Mouse (Mus musculus) neural tube, embryonic 11.5 days (tissue): ENCODE measurements around the gene Sox1. TPM values are rescaled to one million over a fixed set of nuclear protein-coding genes. Genes with fewer than 3 reads are reported as not detected.

ENCODE experiments used
- ATAC-seq: fragments of 200-750 bp; cut with Nextera tagmentation; 2 replicates; pipeline ENCODE4 v1.8.0; 2017; ENCODE audit warnings: moderate number of reproducible peaks, mild to moderate bottlenecking, moderate TSS enrichment, moderate library complexity; ENCODE audit not compliant: insufficient read depth, low FRiP score, low TSS enrichment
- DNase-seq: peaks from one replicate; pipeline ENCODE4 v3.0.0-alpha.2; 2015; ENCODE audit warnings: low spot score
- H3K27ac ChIP-seq: fragments of 300-500 bp; sonication (generic); 2 replicates; pipeline ENCODE4 v1.5.1; 2014; ENCODE audit warnings: low read depth, mild to moderate bottlenecking, low read length
- H3K27me3 ChIP-seq: fragments of 300-500 bp; sonication (generic); 2 replicates; pipeline ENCODE4 v1.6.1; 2014; ENCODE audit warnings: mild to moderate bottlenecking, low read length, mixed read lengths; ENCODE audit not compliant: control insufficient read depth, insufficient read depth
- H3K36me3 ChIP-seq: fragments of 300-500 bp; sonication (generic); 2 replicates; pipeline ENCODE4 v1.6.1; 2014; ENCODE audit warnings: mild to moderate bottlenecking, low read length, moderate library complexity, mixed read lengths; ENCODE audit not compliant: control insufficient read depth, insufficient read depth
- H3K4me1 ChIP-seq: fragments of 300-500 bp; sonication (generic); 2 replicates; pipeline ENCODE4 v1.6.1; 2014; ENCODE audit warnings: low read length, mixed read lengths; ENCODE audit not compliant: control insufficient read depth, insufficient read depth
- H3K4me2 ChIP-seq: fragments of 300-500 bp; sonication (generic); 2 replicates; pipeline ENCODE4 v1.6.1; 2014; ENCODE audit warnings: low read depth, mild to moderate bottlenecking, moderate library complexity
- H3K4me3 ChIP-seq: fragments of 300-500 bp; sonication (generic); 2 replicates; pipeline ENCODE4 v1.5.1; 2014; ENCODE audit warnings: low read depth, low read length
- H3K9ac ChIP-seq: fragments of 300-500 bp; sonication (generic); 2 replicates; pipeline ENCODE4 v1.6.1; 2014; ENCODE audit warnings: mild to moderate bottlenecking, low read length
- H3K9me3 ChIP-seq: fragments of 300-500 bp; sonication (generic); 2 replicates; pipeline ENCODE4 v1.6.1; 2016; ENCODE audit warnings: low read length; ENCODE audit not compliant: control insufficient read depth
- WGBS: fragments of 180-500 bp; shearing (Covaris S2); extraction: QIAGEN DNeasy Blood & Tissue Kit; methylation state at CpG from one replicate; pipeline ENCODE4 v1.1.7; 2014; 5-methylcytosine and 5-hydroxymethylcytosine counted together
- polyA plus RNA-seq: library from polyadenylated mRNA; unstranded; fragments of >200 nt; fragmentation: Nextera tagmentation; extraction: Ambion mirVana; gene quantifications from 2 replicates; pipeline ENCODE4 v1.2.1, GENCODE M21; 2014

Gene Sox1
- polyA plus RNA-seq, 1 experiment from 2014 or later, result 1.9 TPM

GRCm38 (mm10) chr8:12381111-12381510, 14.0 kb upstream of the Sox1 start:
- no peak overlapping the region for H3K4me3 ChIP-seq
- WGBS, result 77% methylated on average over 3 of the region's 3 CpGs
- DNase-seq, result no peak
- no peak overlapping the region for H3K4me2 ChIP-seq
- peaks cover 51% of the 10 kb centered on the region for H3K27me3 ChIP-seq
- no peak overlapping the region for H3K9ac ChIP-seq
- no peak overlapping the region for H3K27ac ChIP-seq
- H3K9me3 ChIP-seq, result no peaks in the 10 kb centered on the region
- H3K4me1 ChIP-seq, result peaks cover 14% of the 10 kb centered on the region
- H3K36me3 ChIP-seq, result no peaks in the 10 kb centered on the region
- ATAC-seq, result no peak

- H3K4me2 ChIP-seq, result no peak overlapping the region
- WGBS, result 2% methylated on average over 21 of the region's 21 CpGs
- no peak overlapping the region for H3K27ac ChIP-seq
These were observed 12.2 kb upstream of the Sox1 start for GRCm38 (mm10) chr8:12382707-12383561.

GRCm38 (mm10) chr8:12383979-12384890, 10.9 kb upstream of the Sox1 start:
- WGBS, result under 1% methylated on average over 34 of the region's 34 CpGs
- DNase-seq (peak; percentile 62), ATAC-seq (no peak)
- Histone ChIP-seq H3K4me1 (peaks cover 20% of the 10 kb centered on the region), H3K4me2 (peak overlapping the region; percentile 71), H3K36me3 (no peaks in the 10 kb centered on the region), H3K4me3 (peak overlapping the region; percentile 35), H3K27ac (no peak overlapping the region), H3K27me3 (peaks cover 82% of the 10 kb centered on the region), H3K9me3 (no peaks in the 10 kb centered on the region), H3K9ac (no peak overlapping the region)

More at GRCm38 (mm10) chr8:12382707-12383561, 12.2 kb upstream of the Sox1 start:
- H3K4me1 ChIP-seq, result peaks cover 20% of the 10 kb centered on the region
- no peak overlapping the region for H3K4me3 ChIP-seq
- no peaks in the 10 kb centered on the region for H3K9me3 ChIP-seq
- no peak overlapping the region for H3K9ac ChIP-seq
- no peak for ATAC-seq
- peak; percentile 50 for DNase-seq
- peaks cover 69% of the 10 kb centered on the region for H3K27me3 ChIP-seq
- no peaks in the 10 kb centered on the region for H3K36me3 ChIP-seq

- H3K27me3 ChIP-seq, result peaks cover 85% of the 10 kb centered on the region
- H3K27ac ChIP-seq, result no peak overlapping the region
- peak overlapping the region; percentile 24 for H3K9ac ChIP-seq
- peaks cover 20% of the 10 kb centered on the region for H3K4me1 ChIP-seq
- H3K4me3 ChIP-seq, result peak overlapping the region; percentile 35
- H3K9me3 ChIP-seq, result no peaks in the 10 kb centered on the region
- under 1% methylated on average over 51 of the region's 57 CpGs for WGBS
- no peaks in the 10 kb centered on the region for H3K36me3 ChIP-seq
- ATAC-seq (peak; percentile 31; the same call in 1 of the 2 replicates), DNase-seq (peak; percentile 69)
- peak overlapping the region; percentile 71 for H3K4me2 ChIP-seq
These were observed 10.0 kb upstream of the Sox1 start for GRCm38 (mm10) chr8:12384996-12385685.

- Histone ChIP-seq H3K9ac (peak overlapping the region; percentile 24), H3K36me3 (no peaks in the 10 kb centered on the region), H3K4me2 (peak overlapping the region; percentile 71), H3K27ac (no peak overlapping the region), H3K4me3 (peak overlapping the region; percentile 35), H3K9me3 (no peaks in the 10 kb centered on the region), H3K27me3 (peaks cover 88% of the 10 kb centered on the region), H3K4me1 (peaks cover 20% of the 10 kb centered on the region)
- under 1% methylated on average over 74 of the region's 74 CpGs for WGBS
- peak; percentile 50 for DNase-seq
- no peak for ATAC-seq
These were observed 9.2 kb upstream of the Sox1 start for GRCm38 (mm10) chr8:12385686-12386488.

- no peaks in the 10 kb centered on the region for H3K9me3 ChIP-seq
- H3K36me3 ChIP-seq, result no peaks in the 10 kb centered on the region
- H3K27me3 ChIP-seq, result peaks cover 88% of the 10 kb centered on the region
- under 1% methylated on average over 32 of the region's 32 CpGs for WGBS
- peak overlapping the region; percentile 35; the same call in 1 of the 2 replicates for H3K4me3 ChIP-seq
- H3K27ac ChIP-seq, result no peak overlapping the region
- peak; percentile 49 for DNase-seq
- H3K4me2 ChIP-seq, result peak overlapping the region; percentile 71
- H3K9ac ChIP-seq, result no peak overlapping the region
- H3K4me1 ChIP-seq, result peaks cover 20% of the 10 kb centered on the region
- no peak for ATAC-seq
These were observed 8.4 kb upstream of the Sox1 start for GRCm38 (mm10) chr8:12386530-12387222.

GRCm38 (mm10) chr8:12387223-12387860, 7.8 kb upstream of the Sox1 start:
- ATAC-seq (no peak), DNase-seq (peak; percentile 10)
- Histone ChIP-seq H3K9ac (no peak overlapping the region), H3K27me3 (peaks cover 89% of the 10 kb centered on the region), H3K9me3 (no peaks in the 10 kb centered on the region), H3K27ac (no peak overlapping the region), H3K4me2 (no peak overlapping the region), H3K4me3 (no peak overlapping the region), H3K36me3 (no peaks in the 10 kb centered on the region), H3K4me1 (peaks cover 20% of the 10 kb centered on the region)
- WGBS, result 2% methylated on average over 13 of the region's 13 CpGs
